Mouse (Mus musculus) Muller cell, postnatal 12 days (primary cell): Measurements from ENCODE around the gene Atmin.

Source experiments
- DNase-seq: peaks from one replicate; pipeline ENCODE4 v3.0.0-alpha.2; 2015; ENCODE audit errors: inconsistent ontology term

The Atmin gene

GRCm38 (mm10) chr8:116943161-116943554, at the start of gene Atmin:
Gene Atmin, plus strand, starts transcription at chr8:116943393.
- peak; percentile 93 for DNase-seq

GRCm38 (mm10) chr8:116893938-116894337, 49.3 kb upstream of the Atmin start:
- DNase-seq, result no peak

GRCm38 (mm10) chr8:116895521-116895920, 47.7 kb upstream of the Atmin start:
- no peak for DNase-seq

GRCm38 (mm10) chr8:116904736-116905135, 38.5 kb upstream of the Atmin start:
- DNase-seq, result no peak

GRCm38 (mm10) chr8:116905252-116905651, 37.9 kb upstream of the Atmin start:
- no peak for DNase-seq

GRCm38 (mm10) chr8:116905836-116906235, 37.4 kb upstream of the Atmin start:
- no peak for DNase-seq

- DNase-seq, result no peak
Measured at GRCm38 (mm10) chr8:116921005-116921336, 22.2 kb upstream of the Atmin start.

GRCm38 (mm10) chr8:116921337-116922059, 21.7 kb upstream of the Atmin start, which contains the start of the genes Cmc2 and Cenpn:
Gene Cmc2, minus strand, starts transcription at chr8:116921455.
Gene Cenpn, plus strand, starts transcription at chr8:116921730.
- peak; percentile 98 for DNase-seq

GRCm38 (mm10) chr8:116922060-116922757, 21.0 kb upstream of the Atmin start:
- DNase-seq, result no peak

GRCm38 (mm10) chr8:116923526-116923925, 19.7 kb upstream of the Atmin start:
- no peak for DNase-seq

- DNase-seq, result no peak
Measured at GRCm38 (mm10) chr8:116927880-116928279, 15.3 kb upstream of the Atmin start.

- no peak for DNase-seq
Measured at GRCm38 (mm10) chr8:116928588-116928987, 14.6 kb upstream of the Atmin start.

- no peak for DNase-seq
Measured at GRCm38 (mm10) chr8:116934976-116935375, 8.2 kb upstream of the Atmin start.

- DNase-seq, result no peak
Measured at GRCm38 (mm10) chr8:116935506-116935905, 7.7 kb upstream of the Atmin start.

- DNase-seq, result peak; percentile 52
Measured at GRCm38 (mm10) chr8:116942284-116943058, 722 bp upstream of the Atmin start.

GRCm38 (mm10) chr8:116943555-116944384, 577 bp downstream of the Atmin start:
- DNase-seq, result peak; percentile 40

GRCm38 (mm10) chr8:116944385-116944696, 1.1 kb downstream of the Atmin start:
- no peak for DNase-seq

- no peak for DNase-seq
Measured at GRCm38 (mm10) chr8:116945169-116945910, 2.1 kb downstream of the Atmin start.

GRCm38 (mm10) chr8:116946268-116946838, 3.2 kb downstream of the Atmin start:
- DNase-seq, result no peak

GRCm38 (mm10) chr8:116946851-116947250, 3.7 kb downstream of the Atmin start:
- DNase-seq, result no peak

GRCm38 (mm10) chr8:116947589-116947988, 4.4 kb downstream of the Atmin start:
- DNase-seq, result no peak
